Mouse (Mus musculus) embryonic facial prominence, embryonic 11.5 days (tissue): ENCODE data around the gene Rpp25l. TPM values are rescaled to one million over a fixed set of nuclear protein-coding genes. Genes with fewer than 3 reads are reported as not detected.
"Not testable (repeated sequence)": the region's sequence is repeated elsewhere in the genome, so short reads cannot be mapped to it uniquely, and the experiment has no call there.

ENCODE experiments used
- ATAC-seq: fragments of 200-750 bp; cut with Nextera tagmentation; replicated peaks from 2 replicates; pipeline ENCODE4 v1.8.0; 2017; ENCODE audit warnings: low read depth; ENCODE audit not compliant: insufficient number of reproducible peaks, low FRiP score, low TSS enrichment
- DNase-seq: peaks from one replicate; pipeline ENCODE4 v3.0.0-alpha.2; 2015; ENCODE audit warnings: low spot score
- H3K27ac ChIP-seq: fragments of 300-500 bp; sonication (generic); replicated peaks from 2 replicates; pipeline ENCODE4 v1.5.1; 2014; ENCODE audit warnings: mild to moderate bottlenecking, low read depth, low read length, control low read depth
- H3K27me3 ChIP-seq: fragments of 300-500 bp; sonication (generic); 2 replicates; pipeline ENCODE4 v1.6.1; 2014; ENCODE audit warnings: mild to moderate bottlenecking, low read length, moderate library complexity, mixed read lengths; ENCODE audit not compliant: control insufficient read depth, insufficient read depth
- H3K36me3 ChIP-seq: fragments of 300-500 bp; sonication (generic); replicated peaks from 2 replicates; pipeline ENCODE4 v1.6.1; 2014; ENCODE audit warnings: low read depth, mild to moderate bottlenecking, low read length, moderate library complexity, mixed read lengths; ENCODE audit not compliant: control insufficient read depth, insufficient read depth
- H3K4me1 ChIP-seq: fragments of 300-500 bp; sonication (generic); 2 replicates; pipeline ENCODE4 v1.6.1; 2014; ENCODE audit warnings: low read length, mixed read lengths; ENCODE audit not compliant: control insufficient read depth, insufficient read depth
- H3K4me2 ChIP-seq: fragments of 300-500 bp; sonication (generic); 2 replicates; pipeline ENCODE4 v1.6.1; 2014; ENCODE audit warnings: low read depth, mild to moderate bottlenecking, control low read depth, low read length, moderate library complexity
- H3K4me3 ChIP-seq: fragments of 300-500 bp; sonication (generic); 2 replicates; pipeline ENCODE4 v1.5.1; 2014; ENCODE audit warnings: low read depth, low read length, control low read depth
- H3K9ac ChIP-seq: fragments of 300-500 bp; sonication (generic); replicated peaks from 2 replicates; pipeline ENCODE4 v1.6.1; 2014; ENCODE audit warnings: mild to moderate bottlenecking, control low read depth, low read length
- H3K9me3 ChIP-seq: fragments of 300-500 bp; sonication (generic); replicated peaks from 2 replicates; pipeline ENCODE4 v1.6.1; 2016; ENCODE audit warnings: mild to moderate bottlenecking, low read length, inconsistent platforms, mixed read lengths; ENCODE audit not compliant: control insufficient read depth
- WGBS: fragments of 180-500 bp; shearing (Covaris S2); extraction: QIAGEN DNeasy Blood & Tissue Kit; methylation state at CpG from one replicate; pipeline ENCODE4 v1.1.7; 2014; 5-methylcytosine and 5-hydroxymethylcytosine counted together
- polyA plus RNA-seq: library from polyadenylated mRNA; unstranded; fragments of >200 nt; fragmentation: Nextera tagmentation; extraction: Ambion mirVana; gene quantifications from 2 replicates; pipeline ENCODE4 v1.2.1, GENCODE M21; 2014

Gene Rpp25l
- 89.4 and 101 TPM in 2 replicates for polyA plus RNA-seq

DNA sequence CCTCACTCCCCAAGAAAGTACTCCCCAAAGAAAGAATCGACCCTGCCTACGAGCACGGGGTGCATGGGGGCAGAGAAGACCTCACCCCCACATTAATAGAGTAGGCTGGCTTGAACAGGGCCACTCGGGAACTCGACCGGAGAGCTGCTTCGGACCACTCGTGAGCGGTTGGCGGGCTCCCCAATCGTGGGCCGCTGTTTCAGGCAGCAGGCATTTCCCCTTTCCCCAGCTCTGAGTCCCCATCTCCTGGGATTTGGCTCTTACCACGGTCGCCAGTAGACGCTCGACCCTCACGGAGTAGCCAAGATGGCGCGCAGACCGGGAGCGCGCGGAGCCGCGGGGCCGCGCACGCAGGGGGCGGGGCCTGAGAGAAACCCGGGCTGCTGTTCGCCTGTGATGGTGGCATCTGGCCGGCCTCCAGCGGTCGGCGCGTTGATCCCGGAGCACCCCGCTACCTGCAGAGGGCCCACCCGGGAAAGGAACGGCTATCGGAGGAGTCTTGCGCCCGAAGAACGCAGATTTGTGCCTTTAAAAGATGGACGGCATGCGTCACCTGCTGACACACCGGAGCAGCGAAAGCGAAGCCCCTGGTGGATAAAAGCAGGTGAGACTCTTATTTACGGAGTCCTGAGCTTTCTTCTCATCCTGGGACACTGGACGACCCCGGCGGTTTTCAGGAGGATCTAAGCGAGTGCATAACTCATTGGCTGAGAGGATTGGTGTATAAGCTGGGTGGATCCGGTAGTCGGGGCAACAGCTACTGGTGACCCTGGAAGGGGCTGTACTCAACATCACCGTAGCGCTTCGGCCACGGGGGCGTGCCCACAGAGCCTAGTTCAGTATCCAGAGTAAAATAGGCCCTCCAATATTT, at the start of gene Rpp25l:
TSS of gene Rpp25l (minus strand) at position 338 of the 871 bp plus-strand sequence.
- ATAC-seq (peak; percentile 42), DNase-seq (peak; percentile 89)
- Histone ChIP-seq H3K27me3 (no peaks in the 10 kb centered on the region), H3K36me3 (no peaks in the 10 kb centered on the region), H3K4me1 (peaks cover 11% of the 10 kb centered on the region; the same call in 1 of the 2 replicates), H3K4me3 (peak within 1 kb of the TSS; percentile 79), H3K9me3 (no peaks in the 10 kb centered on the region), H3K4me2 (peak within 1 kb of the TSS; percentile 80), H3K27ac (peak within 1 kb of the TSS; percentile 23; the same call in 1 of the 2 replicates), H3K9ac (peak within 1 kb of the TSS; percentile 97)
- under 1% methylated on average over 61 of the region's 61 CpGs for WGBS

DNA sequence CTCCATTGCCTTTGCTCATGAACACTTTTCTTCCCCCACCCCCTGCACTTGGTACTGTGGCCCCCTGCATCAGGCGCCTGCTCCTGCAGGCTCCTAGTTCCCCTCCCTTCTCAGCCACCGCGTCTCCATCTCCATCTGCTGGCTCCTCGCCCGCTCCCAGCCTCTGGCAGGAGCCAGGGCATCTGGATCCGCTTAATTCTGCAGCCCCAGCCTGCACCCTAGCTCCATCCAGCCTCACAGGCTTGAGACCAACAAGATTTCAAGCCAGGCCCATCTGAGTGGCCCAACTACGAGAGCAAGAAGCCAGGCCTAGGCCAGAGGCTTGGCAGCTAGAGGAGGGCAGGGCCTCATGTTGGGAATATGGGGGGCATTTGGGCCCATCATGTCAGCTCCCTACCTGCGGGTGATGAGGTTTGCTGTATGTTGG, 49.4 kb upstream of the Rpp25l start:
- H3K4me3 ChIP-seq: peak overlapping the region; percentile 40
- peak overlapping the region; percentile 95 for H3K27ac ChIP-seq
- ATAC-seq (peak; percentile 70), DNase-seq (peak; percentile 82)
- H3K27me3 ChIP-seq, H3K36me3 ChIP-seq, H3K4me1 ChIP-seq, H3K9me3 ChIP-seq: not testable (repeated sequence)
- H3K4me2 ChIP-seq: peak overlapping the region; percentile 54
- peak overlapping the region; percentile 55 for H3K9ac ChIP-seq
- 19% methylated on average over 8 of the region's 8 CpGs for WGBS

DNA sequence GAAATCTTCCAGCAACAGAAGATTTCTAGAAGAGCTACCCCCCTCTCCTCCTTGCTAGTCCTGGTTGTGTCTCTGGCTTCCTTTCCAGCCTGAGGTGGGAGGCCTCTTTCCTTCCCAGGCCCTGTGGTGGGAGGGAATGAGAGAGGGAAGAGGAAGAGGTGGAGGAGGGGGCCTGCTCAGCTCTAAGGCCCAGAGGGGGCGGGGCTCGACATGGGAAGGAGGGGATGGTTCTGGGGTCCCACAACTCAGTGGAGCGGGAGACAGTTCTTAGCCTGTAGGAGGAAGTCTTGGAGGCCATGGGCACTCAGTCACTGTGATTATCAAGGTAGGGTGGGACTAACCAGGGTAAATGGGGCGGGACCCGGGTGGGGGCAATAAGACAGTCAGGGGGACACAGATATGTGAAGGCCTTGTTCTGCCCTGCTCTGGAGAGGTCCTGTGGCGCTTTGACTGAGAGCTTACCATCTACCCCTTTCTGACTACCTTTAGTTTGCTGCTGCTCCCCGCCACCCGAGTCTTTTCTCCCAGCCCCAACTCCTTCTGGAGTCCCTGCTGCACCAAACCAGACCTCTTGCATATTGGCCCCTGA, 48.9 kb upstream of the Rpp25l start:
- DNase-seq (peak; percentile 88), ATAC-seq (peak; percentile 70)
- Histone ChIP-seq H3K4me1 (peaks cover 5% of the 10 kb centered on the region), H3K36me3 (no peaks in the 10 kb centered on the region), H3K4me2 (peak overlapping the region; percentile 54), H3K9me3 (no peaks in the 10 kb centered on the region), H3K27ac (peak overlapping the region; percentile 95), H3K27me3 (no peaks in the 10 kb centered on the region), H3K4me3 (peak overlapping the region; percentile 40), H3K9ac (peak overlapping the region; percentile 55)
- 23% methylated on average over 8 of the region's 8 CpGs for WGBS

DNA sequence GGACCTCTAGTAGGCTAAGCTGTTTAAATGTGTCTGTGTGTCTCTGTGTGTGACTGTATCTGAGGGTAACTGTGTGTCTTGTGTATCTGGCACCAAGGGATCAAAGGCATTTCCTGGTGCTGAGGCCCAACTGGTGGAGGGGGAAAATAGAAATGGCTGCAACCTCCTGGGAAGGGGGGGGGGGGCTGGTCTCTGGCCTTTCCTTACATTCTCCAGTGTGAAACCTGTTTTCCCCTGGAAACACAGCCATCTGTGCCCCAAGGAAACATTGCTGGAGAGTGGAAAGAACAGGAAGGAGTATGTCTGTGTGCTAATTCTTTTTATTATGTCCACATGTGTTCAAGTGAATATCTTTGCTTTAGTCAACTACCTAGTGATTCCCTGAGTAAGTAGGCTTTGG, 48.3 kb upstream of the Rpp25l start:
- Histone ChIP-seq H3K9me3 (no peaks in the 10 kb centered on the region), H3K4me2 (peak overlapping the region; percentile 54), H3K4me1 (peaks cover 5% of the 10 kb centered on the region), H3K9ac (peak overlapping the region; percentile 55), H3K36me3 (no peaks in the 10 kb centered on the region), H3K27me3 (no peaks in the 10 kb centered on the region), H3K27ac (peak overlapping the region; percentile 95), H3K4me3 (peak overlapping the region; percentile 40)
- ATAC-seq (no peak), DNase-seq (peak; percentile 56)

DNA sequence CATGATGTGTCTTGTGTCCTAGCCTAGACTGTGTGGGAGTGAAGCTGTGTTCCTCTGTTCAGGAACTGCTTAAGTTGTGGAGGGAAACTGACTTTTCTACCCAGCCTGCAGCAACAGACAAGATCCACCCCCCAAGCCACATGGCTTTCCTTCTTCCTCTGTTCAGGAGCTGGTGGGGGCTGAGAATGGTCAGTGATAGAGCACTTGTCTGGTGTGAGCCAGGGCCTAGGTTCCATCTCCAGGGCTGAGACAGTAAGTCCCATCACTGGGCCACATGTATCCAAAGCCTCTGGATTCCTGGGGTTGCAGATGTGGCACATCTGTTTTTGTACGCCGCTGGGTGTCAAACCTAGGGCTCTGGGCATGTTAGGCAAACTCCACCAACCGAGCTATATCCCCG, 47.6 kb upstream of the Rpp25l start:
- no peak for DNase-seq
- ATAC-seq: 0 out of 2 replicates have a peak, but pooled peaks have one; percentile 12
- peak overlapping the region; percentile 40 for H3K4me3 ChIP-seq
- H3K27me3 ChIP-seq: no peaks in the 10 kb centered on the region
- H3K27ac ChIP-seq: peak overlapping the region; percentile 95
- H3K9ac ChIP-seq: peak overlapping the region; percentile 55
- peaks cover 5% of the 10 kb centered on the region for H3K4me1 ChIP-seq
- no peaks in the 10 kb centered on the region for H3K36me3 ChIP-seq
- peak overlapping the region; percentile 54 for H3K4me2 ChIP-seq
- no peaks in the 10 kb centered on the region for H3K9me3 ChIP-seq
- whole genome bisulfite sequencing: 74% methylated on average over 4 of the region's 4 CpGs

DNA sequence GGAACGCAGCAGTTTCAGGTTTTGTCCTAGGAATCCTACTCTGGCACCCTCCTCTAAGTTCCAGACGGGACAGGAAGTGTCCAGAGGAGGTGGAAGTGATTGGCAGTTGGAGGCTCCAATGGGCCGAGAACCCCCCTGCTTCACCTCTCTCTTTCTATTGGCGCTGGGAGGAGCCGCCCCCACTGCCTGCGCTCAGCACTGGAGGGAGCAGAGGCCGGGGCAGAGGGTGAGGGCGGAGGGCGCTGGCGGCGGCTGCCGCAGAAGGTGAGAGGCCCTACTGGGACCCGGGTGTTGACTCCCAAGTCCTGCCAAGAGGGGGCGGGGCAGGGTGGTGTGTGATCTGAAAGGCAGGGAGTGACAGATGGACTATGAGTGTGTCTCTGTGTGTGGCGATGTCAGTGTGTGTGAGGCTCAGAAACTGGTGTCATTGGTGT, 47.0 kb upstream of the Rpp25l start:
- H3K27ac ChIP-seq: peak overlapping the region; percentile 95
- peak; percentile 78 for ATAC-seq
- peaks cover 5% of the 10 kb centered on the region for H3K4me1 ChIP-seq
- H3K9me3 ChIP-seq: no peaks in the 10 kb centered on the region
- H3K27me3 ChIP-seq: no peaks in the 10 kb centered on the region
- peak overlapping the region; percentile 55 for H3K9ac ChIP-seq
- H3K36me3 ChIP-seq: no peaks in the 10 kb centered on the region
- 0% methylated on average over 15 of the region's 15 CpGs for WGBS
- DNase-seq: peak; percentile 89
- H3K4me2 ChIP-seq: peak overlapping the region; percentile 54
- H3K4me3 ChIP-seq: peak overlapping the region; percentile 40

DNA sequence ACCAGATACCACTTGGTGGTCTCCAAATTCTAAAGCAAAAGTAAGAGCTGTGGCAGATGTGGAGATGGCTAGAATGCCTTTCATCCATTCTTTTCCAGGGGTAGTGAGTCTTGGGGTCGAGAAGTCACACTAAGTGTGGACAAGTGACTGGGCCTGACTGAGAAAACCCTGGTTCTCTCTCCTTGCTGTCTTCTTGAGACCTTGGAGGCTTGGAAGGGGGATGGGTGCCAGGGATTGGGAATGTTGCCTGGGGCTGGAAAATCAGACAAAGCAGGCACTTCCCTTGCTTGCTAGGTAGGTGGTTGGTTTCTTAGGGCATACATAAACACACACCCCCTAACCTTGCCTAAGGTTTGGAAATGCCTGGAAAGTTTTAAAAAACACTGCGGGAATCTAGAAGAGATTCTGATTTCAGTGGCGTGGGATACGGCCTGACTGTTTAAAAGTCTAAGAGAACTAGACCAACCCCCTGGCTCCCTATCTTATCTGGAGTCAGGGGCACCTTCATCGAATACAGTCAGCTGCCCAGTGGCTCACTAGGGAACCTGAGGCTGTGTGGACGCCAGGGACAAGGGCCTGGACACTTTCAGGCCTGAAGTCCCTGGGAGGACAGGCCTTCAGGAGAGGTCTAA, 46.4 kb upstream of the Rpp25l start:
- Histone ChIP-seq H3K4me3 (peak overlapping the region; percentile 40), H3K4me1 (peaks cover 5% of the 10 kb centered on the region), H3K9me3 (no peaks in the 10 kb centered on the region), H3K9ac (peak overlapping the region; percentile 55), H3K36me3 (no peaks in the 10 kb centered on the region), H3K27ac (peak overlapping the region; percentile 14), H3K4me2 (peak overlapping the region; percentile 54), H3K27me3 (no peaks in the 10 kb centered on the region)
- ATAC-seq (no peak; the same call in 1 of the 2 replicates), DNase-seq (no peak)
- 33% methylated on average over 6 of the region's 6 CpGs for WGBS
